Mouse (Mus musculus) lung, embryonic 14.5 days (tissue): ENCODE data around the gene Mpped2. TPM values are rescaled to one million over a fixed set of nuclear protein-coding genes. Genes with fewer than 3 reads are reported as not detected.

Source experiments
- ATAC-seq: fragments of 200-750 bp; cut with Nextera tagmentation; 2 replicates; pipeline ENCODE4 v1.8.0; 2017; ENCODE audit warnings: mild to moderate bottlenecking, moderate TSS enrichment, moderate library complexity; ENCODE audit not compliant: insufficient read depth
- DNase-seq: peaks from one replicate; pipeline ENCODE4 v3.0.0-alpha.2; 2015
- H3K27ac ChIP-seq: fragments of 300-500 bp; sonication (generic); 2 replicates; pipeline ENCODE4 v1.5.1; 2014; ENCODE audit warnings: low read depth, mild to moderate bottlenecking, moderate library complexity
- H3K27me3 ChIP-seq: fragments of 300-500 bp; sonication (generic); 2 replicates; pipeline ENCODE4 v1.6.1; 2014; ENCODE audit warnings: low read length, control low read depth; ENCODE audit not compliant: insufficient read depth
- H3K36me3 ChIP-seq: fragments of 300-500 bp; sonication (generic); 2 replicates; pipeline ENCODE4 v1.6.1; 2014; ENCODE audit warnings: control low read depth; ENCODE audit not compliant: insufficient read depth
- H3K4me1 ChIP-seq: fragments of 300-500 bp; sonication (generic); 2 replicates; pipeline ENCODE4 v1.6.1; 2014; ENCODE audit warnings: antibody characterized with exemption, control low read depth; ENCODE audit not compliant: insufficient read depth
- H3K4me2 ChIP-seq: fragments of 300-500 bp; sonication (generic); 2 replicates; pipeline ENCODE4 v1.6.1; 2014; ENCODE audit warnings: mild to moderate bottlenecking
- H3K4me3 ChIP-seq: fragments of 300-500 bp; sonication (generic); 2 replicates; pipeline ENCODE4 v1.5.1; 2014; ENCODE audit warnings: low read depth, low read length
- H3K9ac ChIP-seq: fragments of 300-500 bp; sonication (generic); 2 replicates; pipeline ENCODE4 v1.6.1; 2014
- H3K9me3 ChIP-seq: fragments of 300-500 bp; sonication (generic); 2 replicates; pipeline ENCODE4 v1.6.1; 2016; ENCODE audit warnings: low read depth, low read length, control low read depth
- CTCF ChIP-seq: IDR thresholded peaks from 2 replicates; pipeline ENCODE4 v1.5.1; 2016; ENCODE audit warnings: antibody characterized with exemption, low read depth
- WGBS: fragments of 180-500 bp; shearing (Covaris S2); extraction: QIAGEN DNeasy Blood & Tissue Kit; methylation state at CpG from one replicate; pipeline ENCODE4 v1.1.7; 2014; 5-methylcytosine and 5-hydroxymethylcytosine counted together
- polyA plus RNA-seq: library from polyadenylated mRNA; unstranded; fragments of >200 nt; fragmentation: Nextera tagmentation; extraction: Ambion mirVana; gene quantifications from 2 replicates; pipeline ENCODE4 v1.2.1, GENCODE M21; 2014

Gene Mpped2
- polyA plus RNA-seq, 1 experiment from 2014 or later, result 33.3 TPM

DNA sequence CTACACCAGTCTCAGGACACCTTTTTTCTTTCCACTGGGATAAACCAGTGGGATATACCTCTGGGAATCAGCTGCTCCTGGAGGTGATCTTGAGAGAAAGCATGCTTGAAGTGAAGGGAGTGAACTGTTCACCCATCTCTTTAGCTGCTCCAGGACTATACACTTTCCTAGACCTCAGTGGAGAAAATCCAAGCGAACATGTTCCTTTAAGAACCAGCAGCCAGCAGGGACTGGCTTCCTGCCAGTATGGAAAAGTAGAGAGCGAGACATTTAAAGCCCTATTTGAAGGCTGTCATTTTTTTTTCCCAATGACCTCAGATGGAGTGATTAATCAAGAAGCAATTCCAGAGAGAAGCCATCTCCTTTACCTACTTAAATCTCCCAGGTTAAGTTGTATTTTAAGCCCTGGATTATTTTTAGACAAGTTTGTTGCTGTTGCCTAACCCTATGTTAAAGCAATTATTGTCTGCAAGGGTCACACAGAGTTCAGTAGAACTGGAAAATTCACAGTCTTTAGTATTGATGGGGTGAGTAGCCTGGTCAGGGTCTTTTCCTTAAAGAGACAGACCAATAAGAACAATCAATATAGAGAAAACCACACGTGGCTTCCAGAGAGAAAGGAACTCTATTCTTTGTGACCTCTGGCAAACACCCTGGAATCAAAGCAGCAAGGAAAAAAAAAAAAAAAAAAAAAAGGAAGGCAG, 196.4 kb downstream of the Mpped2 start:
- no peak for TF ChIP-seq CTCF
- Histone ChIP-seq H3K27me3 (no peaks in the 10 kb centered on the region), H3K9me3 (no peaks in the 10 kb centered on the region), H3K4me3 (no peak overlapping the region), H3K36me3 (no peaks in the 10 kb centered on the region), H3K4me2 (peak overlapping the region; percentile 25; the same call in 1 of the 2 replicates), H3K9ac (no peak overlapping the region), H3K4me1 (peaks cover 15% of the 10 kb centered on the region), H3K27ac (peak overlapping the region; percentile 44; the same call in 1 of the 2 replicates)
- 3% methylated on average over 3 of the region's 3 CpGs for WGBS
- DNase-seq, result peak; percentile 94
- ATAC-seq, result peak; percentile 85

DNA sequence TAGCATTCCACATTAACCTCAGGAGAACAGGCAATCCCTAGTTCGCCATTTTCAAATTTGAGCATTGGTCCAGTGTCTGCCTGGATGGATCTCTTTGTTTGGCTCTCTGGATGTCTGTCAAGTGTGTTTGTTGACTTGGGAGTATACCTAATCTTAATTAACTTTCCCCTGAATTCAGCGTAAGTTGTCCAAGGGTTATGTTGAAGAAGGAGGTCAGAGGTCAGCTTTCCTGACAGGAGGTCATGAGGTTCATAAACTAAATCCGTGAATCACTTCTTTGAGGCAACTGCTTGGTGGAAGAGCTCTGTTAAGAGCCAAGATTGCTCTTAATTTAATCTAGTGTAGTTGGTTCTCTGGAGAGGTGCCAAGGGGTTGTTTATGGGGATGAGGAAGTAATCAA, 200.3 kb downstream of the Mpped2 start:
- H3K9ac ChIP-seq, result no peak overlapping the region
- H3K4me2 ChIP-seq, result no peak overlapping the region
- H3K27ac ChIP-seq, result no peak overlapping the region
- no peaks in the 10 kb centered on the region for H3K27me3 ChIP-seq
- ATAC-seq (no peak), DNase-seq (no peak)
- H3K4me3 ChIP-seq, result no peak overlapping the region
- TF ChIP-seq CTCF, result no peak
- WGBS, result 33% methylated on average over 3 of the region's 3 CpGs
- H3K36me3 ChIP-seq, result no peaks in the 10 kb centered on the region
- H3K4me1 ChIP-seq, result peaks cover 15% of the 10 kb centered on the region
- H3K9me3 ChIP-seq, result no peaks in the 10 kb centered on the region

DNA sequence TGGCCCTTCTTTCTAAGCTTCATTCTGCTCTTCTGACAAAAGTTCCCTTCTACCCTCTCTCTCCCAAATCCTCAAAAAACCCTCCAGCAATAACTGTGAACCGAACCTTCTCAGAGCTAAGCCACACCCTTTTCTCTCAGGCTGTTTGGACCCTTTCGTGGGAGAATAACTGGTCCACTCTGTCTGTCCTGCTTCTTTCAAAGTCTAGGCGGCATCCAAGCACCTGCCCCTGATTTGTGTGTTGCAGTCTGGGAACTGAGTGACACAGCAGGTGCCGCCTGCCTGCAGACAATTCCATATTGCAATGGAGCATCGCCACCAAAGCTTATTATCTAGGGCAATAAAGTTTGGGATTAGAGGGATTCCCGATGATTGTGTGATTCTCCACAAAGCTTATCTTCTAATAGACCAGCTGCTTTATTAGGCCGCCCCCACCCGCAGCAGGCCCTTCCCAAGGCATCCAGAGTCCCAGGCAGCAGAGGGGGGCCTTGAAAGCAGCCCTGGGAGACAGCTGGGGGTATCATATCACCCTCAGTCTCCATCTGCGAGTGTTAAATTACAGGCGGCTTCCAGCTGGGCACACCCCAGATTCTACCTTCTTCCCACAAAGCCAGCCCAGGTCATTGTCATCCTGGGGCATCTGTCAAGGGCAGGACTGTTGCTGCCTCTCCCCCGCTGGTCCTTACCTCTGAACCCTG, 202.4 kb downstream of the Mpped2 start:
- Histone ChIP-seq H3K27me3 (no peaks in the 10 kb centered on the region), H3K4me3 (no peak overlapping the region), H3K4me1 (peaks cover 3% of the 10 kb centered on the region; the same call in 1 of the 2 replicates), H3K9ac (no peak overlapping the region), H3K4me2 (no peak overlapping the region), H3K9me3 (no peaks in the 10 kb centered on the region), H3K36me3 (no peaks in the 10 kb centered on the region), H3K27ac (no peak overlapping the region)
- 29% methylated on average over 11 of the region's 11 CpGs for WGBS
- ATAC-seq (no peak), DNase-seq (no peak)
- TF ChIP-seq CTCF, result no peak

DNA sequence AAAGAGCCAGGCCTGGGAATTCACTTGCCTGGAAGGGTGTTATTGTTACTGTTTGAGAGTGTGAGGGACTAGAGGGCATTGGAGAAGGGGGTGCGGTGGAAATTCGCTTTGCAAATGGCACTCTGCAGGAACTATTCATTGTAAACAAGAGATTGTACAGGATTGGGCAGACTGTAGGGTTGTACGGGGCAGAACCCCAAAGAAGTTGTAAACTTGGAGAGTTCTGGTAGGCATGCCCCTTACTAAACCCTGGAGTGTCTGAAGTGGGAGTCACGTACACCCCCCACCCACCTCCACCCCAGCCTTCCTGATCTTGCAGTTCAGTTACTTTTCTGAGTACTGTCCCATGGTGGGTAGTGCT, 202.9 kb downstream of the Mpped2 start:
- Histone ChIP-seq H3K9ac (no peak overlapping the region), H3K36me3 (no peaks in the 10 kb centered on the region), H3K4me3 (no peak overlapping the region), H3K27me3 (no peaks in the 10 kb centered on the region), H3K27ac (no peak overlapping the region), H3K9me3 (no peaks in the 10 kb centered on the region), H3K4me2 (no peak overlapping the region), H3K4me1 (peaks cover 3% of the 10 kb centered on the region; the same call in 1 of the 2 replicates)
- DNase-seq (no peak), ATAC-seq (no peak)
- WGBS, result 38% methylated on average over 4 of the region's 4 CpGs
- no peak for TF ChIP-seq CTCF

DNA sequence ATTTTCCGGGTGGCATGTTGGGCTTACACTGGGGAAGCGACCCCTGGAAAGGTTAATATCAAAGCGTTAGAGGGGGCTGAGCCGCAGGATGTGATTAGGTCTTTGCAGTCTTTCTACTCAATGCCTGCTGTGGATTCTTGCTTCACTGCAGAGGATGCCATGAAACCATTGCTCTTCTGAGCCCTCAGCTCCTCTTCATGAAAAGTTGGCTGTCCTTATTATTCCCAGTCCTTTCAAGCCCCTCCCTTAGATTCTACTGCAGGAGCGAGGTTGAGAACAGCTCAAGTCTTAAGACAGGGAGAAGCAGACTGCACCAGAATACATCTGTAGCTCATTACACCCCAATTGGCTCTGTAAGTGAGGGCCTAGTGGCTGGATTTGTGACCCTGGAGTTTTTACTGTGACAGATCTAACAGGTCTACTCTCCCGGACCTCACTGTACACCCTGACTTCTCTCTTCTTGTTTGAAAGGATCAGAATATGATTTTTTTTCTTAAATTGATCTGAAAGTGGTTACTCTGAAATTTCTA, 218.9 kb downstream of the Mpped2 start:
- TF ChIP-seq CTCF, result no peak
- Histone ChIP-seq H3K4me2 (no peak overlapping the region), H3K9ac (no peak overlapping the region), H3K27me3 (no peaks in the 10 kb centered on the region), H3K36me3 (no peaks in the 10 kb centered on the region), H3K9me3 (no peaks in the 10 kb centered on the region), H3K4me1 (no peaks in the 10 kb centered on the region), H3K4me3 (no peak overlapping the region), H3K27ac (no peak overlapping the region)
- ATAC-seq (no peak), DNase-seq (no peak)
- WGBS, result 61% methylated on average over 6 of the region's 6 CpGs
